Mouse (Mus musculus) liver, embryonic 12.5 days (tissue): Measurements from ENCODE around the gene Mrap. TPM values are rescaled to one million over a fixed set of nuclear protein-coding genes. Genes with fewer than 3 reads are reported as not detected.

ENCODE experiments used
- ATAC-seq: fragments of 200-750 bp; cut with Nextera tagmentation; 2 replicates; pipeline ENCODE4 v1.8.0; 2017; ENCODE audit warnings: moderate number of reproducible peaks, mild to moderate bottlenecking, moderate library complexity
- H3K27ac ChIP-seq: fragments of 300-500 bp; sonication (generic); 2 replicates; pipeline ENCODE4 v1.5.1; 2016; ENCODE audit warnings: mild to moderate bottlenecking
- H3K27me3 ChIP-seq: fragments of 300-500 bp; sonication (generic); replicated peaks from 2 replicates; pipeline ENCODE4 v1.6.1; 2016; ENCODE audit warnings: mild to moderate bottlenecking, moderate library complexity
- H3K36me3 ChIP-seq: fragments of 300-500 bp; sonication (generic); 2 replicates; pipeline ENCODE4 v1.6.1; 2016; ENCODE audit warnings: mild to moderate bottlenecking, moderate library complexity
- H3K4me1 ChIP-seq: fragments of 300-500 bp; sonication (generic); 2 replicates; pipeline ENCODE4 v1.6.1; 2016
- H3K4me2 ChIP-seq: fragments of 300-500 bp; sonication (generic); 2 replicates; pipeline ENCODE4 v1.6.1; 2016; ENCODE audit warnings: mild to moderate bottlenecking, moderate library complexity
- H3K4me3 ChIP-seq: fragments of 300-500 bp; sonication (generic); 2 replicates; pipeline ENCODE4 v1.5.1; 2016; ENCODE audit warnings: mild to moderate bottlenecking, moderate library complexity
- H3K9ac ChIP-seq: fragments of 300-500 bp; sonication (generic); 2 replicates; pipeline ENCODE4 v1.6.1; 2016; ENCODE audit warnings: mild to moderate bottlenecking, moderate library complexity
- H3K9me3 ChIP-seq: fragments of 300-500 bp; sonication (generic); replicated peaks from 2 replicates; pipeline ENCODE4 v1.6.1; 2016; ENCODE audit warnings: mild to moderate bottlenecking, moderate library complexity
- WGBS: fragments of 180-500 bp; shearing (Covaris S2); methylation state at CpG from one replicate; pipeline ENCODE4 v1.1.7; 2016; ENCODE audit not compliant: insufficient replicate concordance; 5-methylcytosine and 5-hydroxymethylcytosine counted together
- polyA plus RNA-seq: library from polyadenylated mRNA; unstranded; fragments of >200 nt; fragmentation: Nextera tagmentation; extraction: Ambion mirVana; gene quantifications from 2 replicates; pipeline ENCODE4 v1.2.1, GENCODE M21; 2016

Gene Mrap
- polyA plus RNA-seq, 1 experiment from 2014 or later, result 68.2 TPM

DNA sequence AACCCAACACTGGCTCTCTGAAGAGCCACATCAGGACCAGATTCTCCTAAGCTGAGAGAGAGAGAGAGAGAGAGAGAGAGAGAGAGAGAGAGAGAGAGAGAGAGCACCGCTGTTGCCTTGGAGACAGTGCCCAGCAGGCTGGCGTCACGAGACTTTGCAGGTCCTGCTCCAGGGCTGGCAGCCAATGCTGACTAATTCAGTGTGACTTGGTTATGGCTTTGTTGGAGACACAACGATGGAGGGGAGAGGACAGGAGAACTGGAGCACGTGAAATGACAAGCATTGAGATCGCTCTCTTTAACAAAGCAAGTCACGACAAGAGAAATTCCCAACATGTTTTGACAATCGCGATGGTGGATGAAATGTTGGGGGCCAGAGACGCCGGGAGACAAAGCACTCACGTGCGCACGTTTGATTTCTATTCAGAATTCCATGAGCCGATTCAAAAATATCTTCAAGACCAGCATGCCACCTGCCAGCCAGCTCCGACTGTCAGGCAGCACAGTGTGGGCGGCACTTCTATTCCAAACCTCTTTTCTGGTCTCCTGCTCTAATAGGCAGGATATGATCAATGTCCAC, 28.2 kb upstream of the Mrap start:
- no peak overlapping the region for H3K4me2 ChIP-seq

DNA sequence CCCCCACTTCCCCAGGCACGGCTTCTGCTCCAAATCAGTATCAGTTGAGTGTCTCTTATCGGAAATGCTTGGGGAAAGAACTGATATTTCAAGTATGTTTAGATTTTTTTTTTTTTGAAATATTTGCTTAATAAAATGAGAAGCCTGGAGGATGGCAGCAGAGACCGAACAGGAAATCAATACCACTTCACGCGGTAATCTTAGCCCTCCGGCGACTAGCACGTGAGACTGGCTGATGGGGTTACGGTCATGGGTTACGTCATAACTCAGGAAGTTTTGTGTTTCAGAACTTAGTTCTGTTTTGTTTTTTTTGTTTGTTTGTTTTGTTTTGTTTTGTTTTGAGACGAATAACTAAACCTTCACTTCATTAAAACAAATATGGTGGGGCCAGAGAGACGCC, 27.7 kb upstream of the Mrap start:
- no peaks in the 10 kb centered on the region for H3K9me3 ChIP-seq
- no peak for ATAC-seq
- H3K27me3 ChIP-seq, result peaks cover 52% of the 10 kb centered on the region
- H3K27ac ChIP-seq, result no peak overlapping the region
- no peak overlapping the region for H3K4me2 ChIP-seq
- WGBS, result 68% methylated on average over 12 of the region's 12 CpGs
- no peak overlapping the region for H3K4me3 ChIP-seq
- no peaks in the 10 kb centered on the region for H3K36me3 ChIP-seq
- H3K4me1 ChIP-seq, result 0 out of 2 replicates have a peak, but pooled peaks cover 4% of the 10 kb centered on the region
- no peak overlapping the region for H3K9ac ChIP-seq

More for the DNA sequence above, 28.2 kb upstream of the Mrap start:
- Histone ChIP-seq H3K9ac (no peak overlapping the region), H3K27ac (no peak overlapping the region), H3K36me3 (no peaks in the 10 kb centered on the region), H3K27me3 (peaks cover 52% of the 10 kb centered on the region), H3K4me3 (no peak overlapping the region), H3K9me3 (no peaks in the 10 kb centered on the region), H3K4me1 (0 out of 2 replicates have a peak, but pooled peaks cover 4% of the 10 kb centered on the region)
- WGBS, result 62% methylated on average over 17 of the region's 17 CpGs
- no peak for ATAC-seq

DNA sequence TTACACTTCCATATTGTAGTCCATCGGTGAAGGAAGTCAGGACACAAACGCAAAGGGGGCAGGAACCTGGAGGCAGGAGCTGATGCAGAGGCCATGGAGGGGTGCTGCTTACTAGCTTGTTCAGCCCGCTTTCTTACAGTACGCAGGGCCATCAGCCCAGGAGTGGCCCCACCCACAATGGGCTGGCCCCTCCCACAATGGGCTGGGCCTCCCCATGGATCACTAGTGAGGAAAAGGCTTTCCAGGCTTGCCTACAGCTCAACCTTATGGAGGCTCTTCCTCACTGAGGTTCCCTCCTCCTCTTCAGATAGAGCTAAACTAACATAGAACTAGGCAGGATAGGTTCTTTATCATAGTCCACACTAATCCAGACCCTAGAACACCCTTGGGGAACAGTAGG, 14.0 kb upstream of the Mrap start:
- no peak for ATAC-seq
- H3K4me3 ChIP-seq, result no peak overlapping the region
- H3K27ac ChIP-seq, result no peak overlapping the region
- H3K9ac ChIP-seq, result no peak overlapping the region
- 85% methylated on average over 4 of the region's 4 CpGs for WGBS
- H3K9me3 ChIP-seq, result no peaks in the 10 kb centered on the region
- peak overlapping the region; percentile 21; the same call in 1 of the 2 replicates for H3K4me2 ChIP-seq
- H3K27me3 ChIP-seq, result no peaks in the 10 kb centered on the region
- H3K36me3 ChIP-seq, result peaks cover 64% of the 10 kb centered on the region
- peaks cover 42% of the 10 kb centered on the region for H3K4me1 ChIP-seq

- Histone ChIP-seq H3K9me3 (no peaks in the 10 kb centered on the region; the same call in 1 of the 2 replicates), H3K9ac (peak overlapping the region; percentile 93), H3K4me2 (peak overlapping the region; percentile 94), H3K27me3 (no peaks in the 10 kb centered on the region), H3K4me1 (peaks cover 42% of the 10 kb centered on the region), H3K27ac (peak overlapping the region; percentile 84), H3K4me3 (peak overlapping the region; percentile 95), H3K36me3 (peaks cover 38% of the 10 kb centered on the region)
- ATAC-seq, result peak; percentile 59
- WGBS, result 2% methylated on average over 38 of the region's 38 CpGs
These were observed 11.3 kb upstream of the Mrap start for GRCm38 (mm10) chr16:90726600-90727227.

- H3K4me2 ChIP-seq, result peak within 1 kb of the TSS; percentile 94
- 1% methylated on average over 53 of the region's 53 CpGs for WGBS
These were observed 10.5 kb upstream of the Mrap start, which contains the start of gene Mis18a for GRCm38 (mm10) chr16:90727233-90728115. Gene Mis18a, minus strand, starts transcription at chr16:90727404.

DNA sequence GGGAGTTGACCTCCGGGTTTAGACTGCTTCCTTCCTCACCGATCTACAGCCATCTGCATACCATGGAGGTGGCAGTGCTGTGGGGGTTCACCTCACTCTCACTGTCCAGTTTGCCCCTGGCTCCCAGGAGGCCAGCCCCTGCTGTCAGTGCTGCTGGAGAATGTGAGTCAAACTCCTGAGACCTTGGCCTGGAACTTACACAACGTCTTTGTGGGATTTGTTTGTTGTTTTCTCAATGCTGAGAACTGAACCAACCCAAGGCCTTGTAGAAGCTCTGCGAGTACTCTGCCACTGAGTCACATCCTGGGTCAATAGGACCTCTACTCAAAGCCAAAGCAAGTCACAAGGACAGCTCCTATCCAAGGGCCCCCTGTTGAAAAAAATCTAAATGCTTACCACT, 2.4 kb upstream of the Mrap start:
- Histone ChIP-seq H3K4me3 (no peak overlapping the region), H3K4me2 (no peak overlapping the region), H3K27ac (peak overlapping the region; percentile 4; the same call in 1 of the 2 replicates), H3K27me3 (no peaks in the 10 kb centered on the region; the same call in 1 of the 2 replicates), H3K36me3 (no peaks in the 10 kb centered on the region), H3K9ac (no peak overlapping the region), H3K4me1 (peaks cover 52% of the 10 kb centered on the region), H3K9me3 (no peaks in the 10 kb centered on the region; the same call in 1 of the 2 replicates)
- ATAC-seq, result no peak
- WGBS, result 53% methylated on average over 4 of the region's 4 CpGs

More at GRCm38 (mm10) chr16:90727233-90728115, 10.5 kb upstream of the Mrap start, which contains the start of gene Mis18a:
- H3K4me3 ChIP-seq, result peak within 1 kb of the TSS; percentile 95
- peak within 1 kb of the TSS; percentile 93 for H3K9ac ChIP-seq
- H3K36me3 ChIP-seq, result peaks cover 31% of the 10 kb centered on the region
- H3K4me1 ChIP-seq, result peaks cover 42% of the 10 kb centered on the region
- no peaks in the 10 kb centered on the region for H3K27me3 ChIP-seq
- H3K27ac ChIP-seq, result peak within 1 kb of the TSS; percentile 84
- H3K9me3 ChIP-seq, result no peaks in the 10 kb centered on the region; the same call in 1 of the 2 replicates
- ATAC-seq, result peak; percentile 93

GRCm38 (mm10) chr16:90736672-90737270, 1.2 kb upstream of the Mrap start:
- Histone ChIP-seq H3K9ac (peak overlapping the region; percentile 35; the same call in 1 of the 2 replicates), H3K4me1 (peaks cover 64% of the 10 kb centered on the region), H3K27me3 (no peaks in the 10 kb centered on the region; the same call in 1 of the 2 replicates), H3K27ac (peak overlapping the region; percentile 97), H3K4me3 (no peak overlapping the region), H3K4me2 (peak overlapping the region; percentile 75; the same call in 1 of the 2 replicates), H3K36me3 (peaks cover 6% of the 10 kb centered on the region), H3K9me3 (no peaks in the 10 kb centered on the region)
- no peak for ATAC-seq
- 50% methylated on average over 10 of the region's 10 CpGs for WGBS

- H3K27me3 ChIP-seq, result no peaks in the 10 kb centered on the region
- H3K9ac ChIP-seq, result no peak overlapping the region
- H3K4me3 ChIP-seq, result no peak overlapping the region
- H3K9me3 ChIP-seq, result no peaks in the 10 kb centered on the region
- H3K27ac ChIP-seq, result peak overlapping the region; percentile 41
- peaks cover 90% of the 10 kb centered on the region for H3K36me3 ChIP-seq
- WGBS, result 52% methylated on average over 6 of the region's 6 CpGs
- H3K4me1 ChIP-seq, result peaks cover 89% of the 10 kb centered on the region
- ATAC-seq, result no peak
- H3K4me2 ChIP-seq, result no peak overlapping the region
These were observed 9.1 kb downstream of the Mrap start for GRCm38 (mm10) chr16:90747143-90747542.

DNA sequence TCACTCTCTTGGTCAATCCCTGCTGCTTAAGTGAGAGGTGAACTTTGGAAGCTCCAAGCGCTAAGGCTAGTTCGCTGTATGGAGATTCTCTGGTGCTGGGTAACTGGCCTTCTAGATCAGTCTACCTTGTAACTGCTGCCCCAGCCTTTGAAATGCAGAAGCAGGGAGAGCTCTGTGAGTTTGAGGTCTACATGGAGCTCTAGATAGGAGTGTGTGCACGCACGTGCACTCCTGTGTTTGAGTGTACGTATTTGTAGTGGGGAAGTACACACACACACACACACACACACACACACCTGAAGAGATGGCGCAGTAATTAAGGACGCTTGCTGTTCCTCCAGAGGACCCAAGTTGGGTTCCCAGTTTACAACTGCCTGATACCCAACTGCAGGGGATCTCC, 10.2 kb downstream of the Mrap start:
- Histone ChIP-seq H3K4me1 (peaks cover 84% of the 10 kb centered on the region), H3K27me3 (no peaks in the 10 kb centered on the region), H3K27ac (no peak overlapping the region), H3K4me2 (no peak overlapping the region), H3K9ac (no peak overlapping the region), H3K4me3 (no peak overlapping the region), H3K36me3 (peaks cover 90% of the 10 kb centered on the region), H3K9me3 (no peaks in the 10 kb centered on the region)
- 80% methylated on average over 7 of the region's 7 CpGs for WGBS
- no peak for ATAC-seq

- no peak for ATAC-seq
- H3K4me1 ChIP-seq, result peaks cover 36% of the 10 kb centered on the region
- no peak overlapping the region for H3K4me2 ChIP-seq
- no peak overlapping the region for H3K9ac ChIP-seq
- no peak overlapping the region for H3K27ac ChIP-seq
- no peak overlapping the region for H3K4me3 ChIP-seq
- H3K36me3 ChIP-seq, result peaks cover 92% of the 10 kb centered on the region
- WGBS, result 84% methylated on average over 13 of the region's 13 CpGs
- no peaks in the 10 kb centered on the region for H3K27me3 ChIP-seq
- H3K9me3 ChIP-seq, result no peaks in the 10 kb centered on the region
These were observed 15.5 kb downstream of the Mrap start for GRCm38 (mm10) chr16:90753386-90753941.

- peak overlapping the region; percentile 48; the same call in 1 of the 2 replicates for H3K9ac ChIP-seq
- WGBS, result 58% methylated on average over 3 of the region's 3 CpGs
- no peak for ATAC-seq
These were observed 21.3 kb downstream of the Mrap start for GRCm38 (mm10) chr16:90759335-90759734.

More at GRCm38 (mm10) chr16:90759335-90759734, 21.3 kb downstream of the Mrap start:
- H3K4me2 ChIP-seq, result peak overlapping the region; percentile 51
- H3K9me3 ChIP-seq, result no peaks in the 10 kb centered on the region; the same call in 1 of the 2 replicates
- peaks cover 36% of the 10 kb centered on the region for H3K4me1 ChIP-seq
- H3K4me3 ChIP-seq, result no peak overlapping the region
- peak overlapping the region; percentile 81 for H3K27ac ChIP-seq
- no peaks in the 10 kb centered on the region for H3K27me3 ChIP-seq
- peaks cover 89% of the 10 kb centered on the region for H3K36me3 ChIP-seq
